Mouse (Mus musculus) stomach, embryonic 14.5 days (tissue): ENCODE data around the gene Gm45808. TPM values are rescaled to one million over a fixed set of nuclear protein-coding genes. Genes with fewer than 3 reads are reported as not detected.
"Not testable (repeated sequence)": the region's sequence is repeated elsewhere in the genome, so short reads cannot be mapped to it uniquely, and the experiment has no call there.

Source experiments
- ATAC-seq: fragments of 200-750 bp; cut with Nextera tagmentation; 2 replicates; pipeline ENCODE4 v1.8.0; 2017; ENCODE audit warnings: low read depth, moderate TSS enrichment; ENCODE audit not compliant: insufficient number of reproducible peaks, insufficient read depth, low FRiP score
- H3K27ac ChIP-seq: fragments of 300-500 bp; sonication (generic); 2 replicates; pipeline ENCODE4 v1.5.1; 2014; ENCODE audit warnings: mild to moderate bottlenecking, low read length, moderate library complexity, mixed read lengths
- H3K27me3 ChIP-seq: fragments of 300-500 bp; sonication (generic); 2 replicates; pipeline ENCODE4 v1.6.1; 2014; ENCODE audit warnings: low read length, control low read depth, mixed read lengths; ENCODE audit not compliant: control insufficient read depth, insufficient read depth
- H3K36me3 ChIP-seq: fragments of 300-500 bp; sonication (generic); 2 replicates; pipeline ENCODE4 v1.6.1; 2014; ENCODE audit warnings: mild to moderate bottlenecking, control low read depth, low read length, moderate library complexity, mixed read lengths; ENCODE audit not compliant: control insufficient read depth, insufficient read depth
- H3K4me1 ChIP-seq: fragments of 300-500 bp; sonication (generic); 2 replicates; pipeline ENCODE4 v1.6.1; 2014; ENCODE audit warnings: low read length, control low read depth, mixed read lengths; ENCODE audit not compliant: control insufficient read depth, insufficient read depth
- H3K4me2 ChIP-seq: fragments of 300-500 bp; sonication (generic); replicated peaks from 2 replicates; pipeline ENCODE4 v1.6.1; 2014; ENCODE audit warnings: low read depth, low read length, control low read depth
- H3K4me3 ChIP-seq: fragments of 300-500 bp; sonication (generic); 2 replicates; pipeline ENCODE4 v1.5.1; 2014; ENCODE audit warnings: low read depth, low read length, control low read depth
- H3K9ac ChIP-seq: fragments of 300-500 bp; sonication (generic); replicated peaks from 2 replicates; pipeline ENCODE4 v1.6.1; 2014; ENCODE audit warnings: low read depth, mild to moderate bottlenecking, control low read depth, low read length, moderate library complexity, mixed read lengths
- H3K9me3 ChIP-seq: fragments of 300-500 bp; sonication (generic); 2 replicates; pipeline ENCODE4 v1.6.1; 2016; ENCODE audit warnings: low read depth, low read length, control low read depth; ENCODE audit not compliant: control insufficient read depth
- WGBS: fragments of 180-500 bp; shearing (Covaris S2); extraction: QIAGEN DNeasy Blood & Tissue Kit; methylation state at CpG from one replicate; pipeline ENCODE4 v1.1.7; 2014; 5-methylcytosine and 5-hydroxymethylcytosine counted together
- polyA plus RNA-seq: library from polyadenylated mRNA; unstranded; fragments of >200 nt; fragmentation: Nextera tagmentation; extraction: Ambion mirVana; gene quantifications from 2 replicates; pipeline ENCODE4 v1.2.1, GENCODE M21; 2014

Gm45808 gene
- polyA plus RNA-seq, 1 experiment from 2014 or later = not detected

DNA sequence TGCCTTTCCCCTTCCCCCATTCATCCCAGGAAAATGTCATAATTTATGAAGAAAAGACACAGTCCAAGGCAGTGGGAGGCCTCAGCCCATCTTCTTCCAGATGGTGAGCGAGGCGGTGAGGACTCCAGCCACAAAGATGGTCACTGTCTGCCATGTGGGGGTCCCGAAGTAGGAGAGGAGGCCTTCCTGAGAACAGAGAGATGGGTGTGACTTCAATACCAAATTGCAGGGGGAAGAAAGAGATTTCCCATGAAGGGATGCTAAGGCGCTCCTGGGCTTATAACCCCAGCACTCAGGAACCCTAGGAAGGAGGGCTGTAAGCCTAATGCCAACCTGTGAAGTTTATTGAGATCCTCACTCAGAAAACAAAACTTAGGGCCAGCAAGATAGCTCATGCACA, 24.8 kb downstream of the Gm45808 start:
- Histone ChIP-seq H3K36me3 (peaks cover 27% of the 10 kb centered on the region), H3K27me3 (no peaks in the 10 kb centered on the region), H3K4me2 (no peak overlapping the region), H3K27ac (peak overlapping the region; percentile 75; the same call in 1 of the 2 replicates), H3K4me3 (no peak overlapping the region), H3K9ac (no peak overlapping the region), H3K9me3 (no peaks in the 10 kb centered on the region), H3K4me1 (peaks cover 34% of the 10 kb centered on the region)
- WGBS = 84% methylated on average over 4 of the region's 4 CpGs
- no peak for ATAC-seq

GRCm38 (mm10) chr7:45461326-45461725, 25.3 kb downstream of the Gm45808 start:
- WGBS = 44% methylated on average over 4 of the region's 5 CpGs
- H3K4me1 ChIP-seq = peaks cover 35% of the 10 kb centered on the region
- H3K9ac ChIP-seq = no peak overlapping the region
- H3K36me3 ChIP-seq = peaks cover 27% of the 10 kb centered on the region
- H3K27ac ChIP-seq = peak overlapping the region; percentile 75
- no peak for ATAC-seq
- no peak overlapping the region for H3K4me3 ChIP-seq
- H3K27me3 ChIP-seq = no peaks in the 10 kb centered on the region
- H3K4me2 ChIP-seq = peak overlapping the region; percentile 41; the same call in 1 of the 2 replicates
- H3K9me3 ChIP-seq = no peaks in the 10 kb centered on the region

DNA sequence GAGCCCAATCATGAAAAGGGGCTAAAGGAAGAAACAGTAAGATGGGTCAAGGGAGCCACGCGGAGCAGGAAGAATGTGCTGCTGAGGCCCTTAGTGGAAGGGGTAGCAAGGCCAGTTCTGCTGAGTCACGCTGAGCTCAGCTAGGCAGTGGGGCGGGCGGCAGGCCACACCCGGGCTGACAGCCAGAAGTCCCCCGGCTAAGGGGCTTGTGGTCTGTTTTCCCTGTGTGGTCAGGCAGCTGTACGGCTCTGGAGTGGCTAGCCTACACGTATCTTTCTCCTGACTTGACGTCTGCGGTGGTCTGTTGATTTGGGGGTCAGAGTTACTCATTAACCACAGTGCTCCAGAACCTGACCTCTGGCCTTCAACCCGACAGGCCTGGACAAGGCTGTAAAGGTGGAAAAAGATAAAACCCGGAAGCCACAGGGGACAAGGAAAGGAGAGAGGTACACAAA, 25.7 kb downstream of the Gm45808 start:
- Histone ChIP-seq H3K4me3 (no peak overlapping the region), H3K36me3 (peaks cover 27% of the 10 kb centered on the region), H3K4me1 (peaks cover 31% of the 10 kb centered on the region), H3K9ac (no peak overlapping the region; the same call in 1 of the 2 replicates), H3K27me3 (no peaks in the 10 kb centered on the region), H3K27ac (peak overlapping the region; percentile 75), H3K4me2 (peak overlapping the region; percentile 41), H3K9me3 (no peaks in the 10 kb centered on the region)
- ATAC-seq = peak; percentile 34
- WGBS = 7% methylated on average over 13 of the region's 13 CpGs

DNA sequence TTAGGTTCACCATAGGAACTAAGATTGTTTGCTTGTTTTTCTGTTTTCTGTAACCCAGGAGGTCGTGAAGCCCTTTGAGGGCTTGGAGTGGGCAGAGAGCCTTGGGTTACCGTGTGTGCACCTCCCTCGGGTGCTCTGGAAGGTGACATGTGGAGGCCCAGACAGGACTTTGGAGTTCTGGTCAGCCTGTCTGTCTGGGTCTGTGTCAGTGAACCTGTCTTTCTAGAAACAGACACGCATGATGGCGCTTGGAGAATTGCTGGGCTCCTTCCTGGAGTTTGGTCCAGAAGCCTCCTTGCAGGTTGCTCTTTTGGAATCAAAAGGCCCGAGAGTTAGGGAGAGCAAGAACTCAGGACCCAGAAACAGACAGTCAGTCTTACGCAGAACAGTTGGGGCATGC, 26.2 kb downstream of the Gm45808 start:
- Histone ChIP-seq H3K4me2 (peak overlapping the region; percentile 41), H3K27me3 (no peaks in the 10 kb centered on the region), H3K36me3 (peaks cover 27% of the 10 kb centered on the region), H3K4me3 (peak overlapping the region; percentile 81), H3K9ac (no peak overlapping the region; the same call in 1 of the 2 replicates), H3K9me3 (no peaks in the 10 kb centered on the region), H3K27ac (peak overlapping the region; percentile 75), H3K4me1 (peaks cover 29% of the 10 kb centered on the region)
- ATAC-seq = no peak
- WGBS = 70% methylated on average over 7 of the region's 7 CpGs

DNA sequence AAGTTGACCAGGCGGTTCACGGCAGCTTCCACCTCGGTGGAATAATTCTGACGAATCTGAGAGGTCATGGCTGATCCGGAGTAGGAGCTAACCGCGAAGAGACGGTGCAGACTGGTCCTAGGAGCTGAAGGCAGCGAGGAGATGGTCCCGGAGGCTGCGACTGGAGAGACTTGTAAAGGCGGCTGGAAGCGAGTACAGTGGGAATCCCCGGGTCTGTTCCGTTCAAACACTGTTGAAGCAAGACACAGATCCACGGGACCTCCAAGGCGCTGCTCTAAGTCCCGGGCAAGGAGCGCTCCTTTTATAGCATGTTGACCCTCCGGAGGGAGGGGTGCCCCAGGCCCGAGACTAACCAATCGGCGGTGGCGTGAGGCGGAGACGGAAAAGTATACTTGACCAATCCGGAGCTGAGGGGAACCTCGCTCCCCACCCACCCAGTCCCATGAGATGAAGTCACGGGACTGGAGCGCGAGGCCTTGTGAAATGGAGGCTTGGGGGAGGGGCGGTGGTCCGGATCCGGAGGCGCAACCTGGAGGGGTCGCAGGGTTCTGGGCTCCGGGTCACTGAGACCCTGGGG, 27.0 kb downstream of the Gm45808 start, which contains the start of gene Ftl1:
Gene Ftl1, minus strand, starts transcription at position 321 of the 577 bp plus-strand sequence.
- peak within 1 kb of the TSS; percentile 91 for H3K27ac ChIP-seq
- peaks cover 29% of the 10 kb centered on the region for H3K4me1 ChIP-seq
- H3K27me3 ChIP-seq, H3K9me3 ChIP-seq: not testable (repeated sequence)
- WGBS = 0% methylated on average over 24 of the region's 37 CpGs
- H3K9ac ChIP-seq = peak within 1 kb of the TSS; percentile 79
- ATAC-seq = peak; percentile 96
- H3K4me2 ChIP-seq = peak within 1 kb of the TSS; percentile 80
- peak within 1 kb of the TSS; percentile 81 for H3K4me3 ChIP-seq
- H3K36me3 ChIP-seq = peaks cover 27% of the 10 kb centered on the region

DNA sequence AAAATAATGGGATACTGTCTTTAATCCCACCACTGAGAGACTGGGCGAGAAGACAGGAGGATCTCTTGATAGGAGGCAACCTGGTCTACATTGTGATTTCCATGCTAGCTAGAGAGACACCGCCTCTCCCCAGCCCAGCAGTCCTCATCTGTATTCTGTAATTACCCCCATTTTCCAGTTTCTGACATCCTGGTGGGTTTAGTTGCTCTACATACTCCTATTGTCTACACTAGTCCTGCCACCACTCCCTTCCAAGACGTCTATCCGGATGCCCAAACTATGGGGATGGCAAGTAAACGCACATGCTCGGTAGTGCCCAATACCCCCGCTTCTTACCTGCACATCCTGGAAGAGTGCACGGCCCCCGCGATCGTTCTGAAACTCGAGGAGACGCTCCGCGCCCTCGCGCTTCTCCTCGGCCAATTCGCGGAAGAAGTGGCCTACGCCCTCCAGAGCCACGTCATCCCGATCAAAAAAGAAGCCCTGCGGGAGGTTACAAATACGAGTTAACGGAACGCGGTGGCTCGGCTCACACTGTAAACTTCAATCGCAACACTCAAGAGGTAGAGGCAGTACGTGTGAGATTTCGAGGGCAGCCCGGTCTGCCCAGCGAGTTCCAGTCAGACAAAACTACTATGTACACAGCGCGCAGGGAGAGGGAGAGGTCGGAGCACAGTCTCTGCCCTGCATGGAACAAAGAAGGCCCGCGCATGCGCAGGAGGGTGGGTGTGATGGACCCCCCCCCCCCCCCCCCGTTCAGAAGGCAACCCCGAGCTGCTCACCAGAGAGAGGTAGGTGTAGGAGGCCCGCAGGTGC, 27.7 kb downstream of the Gm45808 start:
- H3K4me3 ChIP-seq = peak overlapping the region; percentile 81
- no peaks in the 10 kb centered on the region for H3K27me3 ChIP-seq
- peaks cover 29% of the 10 kb centered on the region for H3K4me1 ChIP-seq
- H3K36me3 ChIP-seq = peaks cover 29% of the 10 kb centered on the region
- 1% methylated on average over 40 of the region's 43 CpGs for WGBS
- peak overlapping the region; percentile 79 for H3K9ac ChIP-seq
- H3K9me3 ChIP-seq = no peaks in the 10 kb centered on the region
- peak; percentile 61 for ATAC-seq
- H3K4me2 ChIP-seq = peak overlapping the region; percentile 80
- peak overlapping the region; percentile 91 for H3K27ac ChIP-seq

DNA sequence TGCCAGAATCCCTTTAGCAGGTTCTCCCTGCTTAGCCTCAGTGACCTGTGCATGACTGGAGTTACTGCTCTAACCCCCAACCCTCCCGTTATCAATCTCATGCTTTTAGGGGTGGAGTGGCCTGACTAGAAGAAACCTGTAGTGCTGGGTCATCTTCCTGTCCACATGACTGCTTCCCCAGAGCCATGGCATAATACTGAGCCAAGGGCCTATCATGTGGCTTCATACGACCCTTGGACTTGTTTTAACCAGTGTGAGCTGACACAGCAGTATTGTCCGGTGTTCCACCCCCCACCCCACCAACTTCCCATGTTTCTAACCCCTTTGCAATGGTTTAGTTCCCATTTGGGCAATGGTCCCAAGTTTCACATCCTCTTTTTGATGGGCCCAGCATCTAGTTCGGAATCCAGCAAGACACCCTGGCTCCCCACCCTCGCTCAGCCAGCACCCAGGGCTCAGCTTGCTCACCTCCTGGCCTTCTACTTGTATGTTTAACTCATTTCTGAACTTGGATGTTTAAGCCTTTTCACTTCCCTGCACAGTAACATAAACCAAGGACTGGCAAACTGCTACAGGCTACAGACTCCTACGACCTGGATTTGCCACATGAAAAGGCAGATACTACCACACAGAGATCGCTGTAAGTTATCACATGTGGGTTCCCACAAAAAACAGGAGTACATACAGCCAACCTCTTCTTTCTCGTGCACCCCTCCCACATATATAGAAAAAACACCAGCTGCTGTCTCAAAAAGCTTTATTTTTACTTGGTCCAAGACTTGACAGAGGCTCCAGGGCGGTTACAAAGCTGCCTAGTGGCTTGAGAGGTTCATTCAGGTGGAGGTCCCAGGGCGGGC, 29.2 kb downstream of the Gm45808 start:
- whole genome bisulfite sequencing = 47% methylated on average over 10 of the region's 10 CpGs
- no peaks in the 10 kb centered on the region for H3K9me3 ChIP-seq
- no peaks in the 10 kb centered on the region for H3K27me3 ChIP-seq
- H3K4me3 ChIP-seq = peak overlapping the region; percentile 81
- ATAC-seq = no peak
- peaks cover 29% of the 10 kb centered on the region for H3K4me1 ChIP-seq
- H3K27ac ChIP-seq = no peak overlapping the region; the same call in 1 of the 2 replicates
- H3K4me2 ChIP-seq = peak overlapping the region; percentile 80
- H3K36me3 ChIP-seq = peaks cover 27% of the 10 kb centered on the region
- H3K9ac ChIP-seq = no peak overlapping the region; the same call in 1 of the 2 replicates

GRCm38 (mm10) chr7:45456721-45457203, 29.8 kb downstream of the Gm45808 start:
- Histone ChIP-seq H3K27me3 (no peaks in the 10 kb centered on the region), H3K9ac (no peak overlapping the region), H3K4me1 (peaks cover 29% of the 10 kb centered on the region), H3K4me3 (no peak overlapping the region), H3K27ac (peak overlapping the region; percentile 10; the same call in 1 of the 2 replicates), H3K9me3 (no peaks in the 10 kb centered on the region), H3K36me3 (peaks cover 31% of the 10 kb centered on the region), H3K4me2 (peak overlapping the region; percentile 80)
- no peak for ATAC-seq
- 44% methylated on average over 9 of the region's 9 CpGs for WGBS
